Mouse (Mus musculus): ENCODE results near the gene Olfr1239. TPM values are rescaled to one million over a fixed set of nuclear protein-coding genes. Genes with fewer than 3 reads are reported as not detected.

Gene Olfr1239
- polyA plus RNA-seq (2015; fragmentation: Nextera tagmentation; extraction: Ambion mirVana), result not detected in 2 replicates

GRCm38 (mm10) chr2:89420307-89420706 is at the start of gene Olfr1239:
Olfr1239 (minus strand) TSS chr2:89420407.

GRCm38 (mm10) chr2:89442900-89443299 is 22.7 kb upstream of the Olfr1239 start, which contains the start of gene Olfr1240:
Olfr1240 (minus strand) TSS chr2:89443000.

GRCm38 (mm10) chr2:89409576-89409975 is 10.6 kb downstream of the Olfr1239 start, which contains the start of gene Olfr1238:
Olfr1238 (minus strand) TSS chr2:89409676.

Other genes starting within 250 kb of the Olfr1239 start
- gene Olfr1225, start 245.7 kb downstream of the Olfr1239 start, polyA plus RNA-seq (2015; fragmentation: Nextera tagmentation; extraction: Ambion mirVana), result not detected in 2 replicates
- gene Olfr1226, start 220.4 kb downstream of the Olfr1239 start, polyA plus RNA-seq (2015; fragmentation: Nextera tagmentation; extraction: Ambion mirVana), result not detected in 2 replicates
- not detected in 2 replicates for gene Olfr1228, start 166.3 kb downstream of the Olfr1239 start, polyA plus RNA-seq (2015; fragmentation: Nextera tagmentation; extraction: Ambion mirVana)
- not detected in 2 replicates for gene Olfr1229, start 132.4 kb downstream of the Olfr1239 start, polyA plus RNA-seq (2015; fragmentation: Nextera tagmentation; extraction: Ambion mirVana)
- gene Olfr1230, start 123.1 kb downstream of the Olfr1239 start, polyA plus RNA-seq (2015; fragmentation: Nextera tagmentation; extraction: Ambion mirVana), result not detected in 2 replicates
- not detected in 2 replicates for gene Olfr1231, start 113.3 kb downstream of the Olfr1239 start, polyA plus RNA-seq (2015; fragmentation: Nextera tagmentation; extraction: Ambion mirVana)
- gene Olfr1232, start 90.7 kb downstream of the Olfr1239 start, polyA plus RNA-seq (2015; fragmentation: Nextera tagmentation; extraction: Ambion mirVana), result not detected in 2 replicates
- gene Olfr1233, start 78.0 kb downstream of the Olfr1239 start, polyA plus RNA-seq (2015; fragmentation: Nextera tagmentation; extraction: Ambion mirVana), result not detected in 2 replicates
- not detected in 2 replicates for gene Olfr1234, start 55.5 kb downstream of the Olfr1239 start, polyA plus RNA-seq (2015; fragmentation: Nextera tagmentation; extraction: Ambion mirVana)
- gene Olfr1238, start 10.7 kb downstream of the Olfr1239 start, polyA plus RNA-seq (2015; fragmentation: Nextera tagmentation; extraction: Ambion mirVana), result not detected in 2 replicates
- not detected in 2 replicates for gene Olfr1240, start 22.6 kb upstream of the Olfr1239 start, polyA plus RNA-seq (2015; fragmentation: Nextera tagmentation; extraction: Ambion mirVana)
- not detected in 2 replicates for gene Olfr1241, start 66.7 kb upstream of the Olfr1239 start, polyA plus RNA-seq (2015; fragmentation: Nextera tagmentation; extraction: Ambion mirVana)
- not detected in 2 replicates for gene Olfr1242, start 77.9 kb upstream of the Olfr1239 start, polyA plus RNA-seq (2015; fragmentation: Nextera tagmentation; extraction: Ambion mirVana)
- not detected in 2 replicates for gene Olfr1243, start 111.1 kb upstream of the Olfr1239 start, polyA plus RNA-seq (2015; fragmentation: Nextera tagmentation; extraction: Ambion mirVana)
- gene Olfr1245, start 158.0 kb upstream of the Olfr1239 start, polyA plus RNA-seq (2015; fragmentation: Nextera tagmentation; extraction: Ambion mirVana), result not detected in 2 replicates
- gene Olfr1246, start 172.8 kb upstream of the Olfr1239 start, polyA plus RNA-seq (2015; fragmentation: Nextera tagmentation; extraction: Ambion mirVana), result not detected in 2 replicates
- not detected in 2 replicates for gene Olfr1247, start 193.7 kb upstream of the Olfr1239 start, polyA plus RNA-seq (2015; fragmentation: Nextera tagmentation; extraction: Ambion mirVana)
- gene Olfr1248, start 197.8 kb upstream of the Olfr1239 start, polyA plus RNA-seq (2015; fragmentation: Nextera tagmentation; extraction: Ambion mirVana), result not detected in 2 replicates
- not detected in 2 replicates for gene Olfr1249, start 214.6 kb upstream of the Olfr1239 start, polyA plus RNA-seq (2015; fragmentation: Nextera tagmentation; extraction: Ambion mirVana)
- gene Olfr1250, start 241.1 kb upstream of the Olfr1239 start, polyA plus RNA-seq (2015; fragmentation: Nextera tagmentation; extraction: Ambion mirVana), result not detected in 2 replicates

All from neural tube, postnatal 0 days (tissue).